Mouse (Mus musculus): ENCODE results near the gene Thumpd2. TPM values are rescaled to one million over a fixed set of nuclear protein-coding genes. Genes with fewer than 3 reads are reported as not detected.

The Thumpd2 gene
- polyA plus RNA-seq, 1 experiment from 2014 or later = 7.8 TPM

- no peak for DNase-seq
- H3K27ac ChIP-seq = no peak overlapping the region
- WGBS (ENCODE audit: insufficient replicate concordance) = 88% methylated on average over 4 of the region's 4 CpGs
- H3K27me3 ChIP-seq = no peaks in the 10 kb centered on the region
- ATAC-seq (ENCODE audit: low read depth) = no peak
- H3K9me3 ChIP-seq (replicated peaks) = no peaks in the 10 kb centered on the region
- no peak overlapping the region for H3K9ac ChIP-seq
- no peaks in the 10 kb centered on the region for H3K36me3 ChIP-seq
- H3K4me1 ChIP-seq (replicated peaks) = no peaks in the 10 kb centered on the region
- H3K4me2 ChIP-seq = no peak overlapping the region
- no peak overlapping the region for H3K4me3 ChIP-seq (replicated peaks)
Observed at GRCm38 (mm10) chr17:81001647-81002046, 63.2 kb downstream of the Thumpd2 start.

- Histone ChIP-seq H3K4me1 (replicated peaks) (no peaks in the 10 kb centered on the region), H3K27me3 (no peaks in the 10 kb centered on the region), H3K36me3 (no peaks in the 10 kb centered on the region), H3K4me3 (replicated peaks) (no peak overlapping the region), H3K4me2 (no peak overlapping the region), H3K9me3 (replicated peaks) (no peaks in the 10 kb centered on the region), H3K9ac (no peak overlapping the region), H3K27ac (no peak overlapping the region)
- no peak for ATAC-seq (ENCODE audit: low read depth)
- 78% methylated on average over 12 of the region's 12 CpGs for WGBS (ENCODE audit: insufficient replicate concordance)
- DNase-seq = no peak
Observed at GRCm38 (mm10) chr17:81001010-81001409, 63.9 kb downstream of the Thumpd2 start.

- no peaks in the 10 kb centered on the region for H3K36me3 ChIP-seq
- no peak overlapping the region for H3K27ac ChIP-seq
- 71% methylated on average over 6 of the region's 6 CpGs for WGBS (ENCODE audit: insufficient replicate concordance)
- ATAC-seq (ENCODE audit: low read depth) (no peak), DNase-seq (no peak)
- H3K9ac ChIP-seq = no peak overlapping the region
- H3K27me3 ChIP-seq = no peaks in the 10 kb centered on the region
- no peak overlapping the region for H3K4me3 ChIP-seq (replicated peaks)
- H3K4me2 ChIP-seq = no peak overlapping the region
- no peaks in the 10 kb centered on the region for H3K9me3 ChIP-seq (replicated peaks)
- H3K4me1 ChIP-seq (replicated peaks) = no peaks in the 10 kb centered on the region
Observed at GRCm38 (mm10) chr17:80998958-80999357, 65.9 kb downstream of the Thumpd2 start.

- no peak overlapping the region for H3K4me3 ChIP-seq (replicated peaks)
- no peak overlapping the region for H3K27ac ChIP-seq
- no peaks in the 10 kb centered on the region for H3K36me3 ChIP-seq
- no peaks in the 10 kb centered on the region for H3K4me1 ChIP-seq (replicated peaks)
- no peaks in the 10 kb centered on the region for H3K27me3 ChIP-seq
- ATAC-seq (ENCODE audit: low read depth) = no peak
- no peaks in the 10 kb centered on the region for H3K9me3 ChIP-seq (replicated peaks)
- no peak overlapping the region for H3K4me2 ChIP-seq
- WGBS (ENCODE audit: insufficient replicate concordance) = 26% methylated on average over 2 of the region's 2 CpGs
- no peak for DNase-seq
- H3K9ac ChIP-seq = no peak overlapping the region
Observed at GRCm38 (mm10) chr17:80997226-80997625, 67.7 kb downstream of the Thumpd2 start.

GRCm38 (mm10) chr17:80991535-80992127 lies 73.3 kb downstream of the Thumpd2 start:
- Histone ChIP-seq H3K27me3 (no peaks in the 10 kb centered on the region), H3K9me3 (replicated peaks) (no peaks in the 10 kb centered on the region), H3K9ac (no peak overlapping the region), H3K36me3 (no peaks in the 10 kb centered on the region), H3K4me1 (replicated peaks) (no peaks in the 10 kb centered on the region), H3K4me2 (no peak overlapping the region), H3K27ac (no peak overlapping the region), H3K4me3 (replicated peaks) (no peak overlapping the region)
- ATAC-seq (ENCODE audit: low read depth) = no peak
- WGBS (ENCODE audit: insufficient replicate concordance) = 64% methylated on average over 8 of the region's 8 CpGs
- DNase-seq = no peak

- Histone ChIP-seq H3K4me1 (replicated peaks) (no peaks in the 10 kb centered on the region), H3K9ac (no peak overlapping the region), H3K36me3 (no peaks in the 10 kb centered on the region), H3K9me3 (replicated peaks) (no peaks in the 10 kb centered on the region), H3K27me3 (no peaks in the 10 kb centered on the region; the same call in 1 of the 2 replicates), H3K27ac (no peak overlapping the region), H3K4me2 (no peak overlapping the region), H3K4me3 (replicated peaks) (no peak overlapping the region)
- no peak for DNase-seq
- 70% methylated on average over 10 of the region's 10 CpGs for WGBS (ENCODE audit: insufficient replicate concordance)
- no peak for ATAC-seq (ENCODE audit: low read depth)
Observed at GRCm38 (mm10) chr17:80982976-80983375, 81.9 kb downstream of the Thumpd2 start.

GRCm38 (mm10) chr17:80982412-80982787 lies 82.5 kb downstream of the Thumpd2 start:
- Histone ChIP-seq H3K9me3 (replicated peaks) (no peaks in the 10 kb centered on the region), H3K9ac (no peak overlapping the region), H3K4me2 (no peak overlapping the region), H3K4me1 (replicated peaks) (no peaks in the 10 kb centered on the region), H3K27ac (no peak overlapping the region), H3K4me3 (replicated peaks) (no peak overlapping the region), H3K27me3 (no peaks in the 10 kb centered on the region; the same call in 1 of the 2 replicates), H3K36me3 (no peaks in the 10 kb centered on the region)
- 18% methylated on average over 8 of the region's 8 CpGs for WGBS (ENCODE audit: insufficient replicate concordance)
- no peak for ATAC-seq (ENCODE audit: low read depth)
- DNase-seq = peak; percentile 2

GRCm38 (mm10) chr17:80981721-80982411 lies 83.0 kb downstream of the Thumpd2 start:
- Histone ChIP-seq H3K4me1 (replicated peaks) (no peaks in the 10 kb centered on the region), H3K36me3 (no peaks in the 10 kb centered on the region), H3K27me3 (no peaks in the 10 kb centered on the region; the same call in 1 of the 2 replicates), H3K9me3 (replicated peaks) (no peaks in the 10 kb centered on the region), H3K9ac (no peak overlapping the region), H3K27ac (no peak overlapping the region), H3K4me3 (replicated peaks) (no peak overlapping the region), H3K4me2 (no peak overlapping the region)
- WGBS (ENCODE audit: insufficient replicate concordance) = 65% methylated on average over 12 of the region's 12 CpGs
- ATAC-seq (ENCODE audit: low read depth) (no peak), DNase-seq (no peak)

- H3K4me2 ChIP-seq = no peak overlapping the region
Observed at GRCm38 (mm10) chr17:80980096-80980495, 84.8 kb downstream of the Thumpd2 start.

GRCm38 (mm10) chr17:80977245-80977644 lies 87.6 kb downstream of the Thumpd2 start:
- Histone ChIP-seq H3K27ac (no peak overlapping the region), H3K36me3 (no peaks in the 10 kb centered on the region), H3K9ac (no peak overlapping the region), H3K27me3 (no peaks in the 10 kb centered on the region), H3K9me3 (replicated peaks) (no peaks in the 10 kb centered on the region), H3K4me1 (replicated peaks) (no peaks in the 10 kb centered on the region), H3K4me3 (replicated peaks) (no peak overlapping the region), H3K4me2 (no peak overlapping the region)
- ATAC-seq (ENCODE audit: low read depth) (no peak), DNase-seq (no peak)
- WGBS (ENCODE audit: insufficient replicate concordance) = 66% methylated on average over 5 of the region's 5 CpGs

More at GRCm38 (mm10) chr17:80980096-80980495, 84.8 kb downstream of the Thumpd2 start:
- Histone ChIP-seq H3K9me3 (replicated peaks) (no peaks in the 10 kb centered on the region), H3K36me3 (no peaks in the 10 kb centered on the region), H3K27me3 (no peaks in the 10 kb centered on the region; the same call in 1 of the 2 replicates), H3K4me3 (replicated peaks) (no peak overlapping the region), H3K9ac (no peak overlapping the region), H3K27ac (no peak overlapping the region), H3K4me1 (replicated peaks) (no peaks in the 10 kb centered on the region)
- DNase-seq (no peak), ATAC-seq (ENCODE audit: low read depth) (no peak)
- WGBS (ENCODE audit: insufficient replicate concordance) = 80% methylated on average over 10 of the region's 10 CpGs
